Mouse (Mus musculus) limb, embryonic 15.5 days (tissue): Measurements from ENCODE around the gene Dnmt1. TPM values are rescaled to one million over a fixed set of nuclear protein-coding genes. Genes with fewer than 3 reads are reported as not detected.

Source experiments
- ATAC-seq: fragments of 200-750 bp; cut with Nextera tagmentation; 2 replicates; pipeline ENCODE4 v1.8.0; 2017; ENCODE audit warnings: low read depth, moderate TSS enrichment; ENCODE audit not compliant: insufficient number of reproducible peaks, low FRiP score, low TSS enrichment
- H3K27ac ChIP-seq: fragments of 300-500 bp; sonication (generic); 2 replicates; pipeline ENCODE4 v1.5.1; 2015; ENCODE audit warnings: moderate library complexity, mild to moderate bottlenecking, inconsistent platforms
- H3K27me3 ChIP-seq: fragments of 300-500 bp; sonication (generic); 2 replicates; pipeline ENCODE4 v1.6.1; 2015; ENCODE audit warnings: inconsistent platforms
- H3K36me3 ChIP-seq: fragments of 300-500 bp; sonication (generic); 2 replicates; pipeline ENCODE4 v1.6.1; 2015; ENCODE audit warnings: inconsistent platforms
- H3K4me1 ChIP-seq: fragments of 300-500 bp; sonication (generic); 2 replicates; pipeline ENCODE4 v1.6.1; 2015; ENCODE audit warnings: inconsistent platforms
- H3K4me2 ChIP-seq: fragments of 300-500 bp; sonication (generic); 2 replicates; pipeline ENCODE4 v1.6.1; 2015; ENCODE audit warnings: mild to moderate bottlenecking, inconsistent platforms
- H3K4me3 ChIP-seq: fragments of 300-500 bp; sonication (generic); 2 replicates; pipeline ENCODE4 v1.5.1; 2015; ENCODE audit warnings: mild to moderate bottlenecking, inconsistent platforms
- H3K9ac ChIP-seq: fragments of 300-500 bp; sonication (generic); 2 replicates; pipeline ENCODE4 v1.6.1; 2015; ENCODE audit warnings: inconsistent platforms
- H3K9me3 ChIP-seq: fragments of 300-500 bp; sonication (generic); 2 replicates; pipeline ENCODE4 v1.6.1; 2016; ENCODE audit warnings: inconsistent platforms
- WGBS: fragments of 180-500 bp; shearing (Covaris S2); methylation state at CpG from one replicate; pipeline ENCODE4 v1.1.7; 2015; 5-methylcytosine and 5-hydroxymethylcytosine counted together
- polyA plus RNA-seq: library from polyadenylated mRNA; unstranded; fragments of >200 nt; fragmentation: Nextera tagmentation; extraction: Ambion mirVana; gene quantifications from 2 replicates; pipeline ENCODE4 v1.2.1, GENCODE M21; 2015

Dnmt1 gene
- polyA plus RNA-seq, 1 experiment from 2014 or later, result 82.3 TPM

DNA sequence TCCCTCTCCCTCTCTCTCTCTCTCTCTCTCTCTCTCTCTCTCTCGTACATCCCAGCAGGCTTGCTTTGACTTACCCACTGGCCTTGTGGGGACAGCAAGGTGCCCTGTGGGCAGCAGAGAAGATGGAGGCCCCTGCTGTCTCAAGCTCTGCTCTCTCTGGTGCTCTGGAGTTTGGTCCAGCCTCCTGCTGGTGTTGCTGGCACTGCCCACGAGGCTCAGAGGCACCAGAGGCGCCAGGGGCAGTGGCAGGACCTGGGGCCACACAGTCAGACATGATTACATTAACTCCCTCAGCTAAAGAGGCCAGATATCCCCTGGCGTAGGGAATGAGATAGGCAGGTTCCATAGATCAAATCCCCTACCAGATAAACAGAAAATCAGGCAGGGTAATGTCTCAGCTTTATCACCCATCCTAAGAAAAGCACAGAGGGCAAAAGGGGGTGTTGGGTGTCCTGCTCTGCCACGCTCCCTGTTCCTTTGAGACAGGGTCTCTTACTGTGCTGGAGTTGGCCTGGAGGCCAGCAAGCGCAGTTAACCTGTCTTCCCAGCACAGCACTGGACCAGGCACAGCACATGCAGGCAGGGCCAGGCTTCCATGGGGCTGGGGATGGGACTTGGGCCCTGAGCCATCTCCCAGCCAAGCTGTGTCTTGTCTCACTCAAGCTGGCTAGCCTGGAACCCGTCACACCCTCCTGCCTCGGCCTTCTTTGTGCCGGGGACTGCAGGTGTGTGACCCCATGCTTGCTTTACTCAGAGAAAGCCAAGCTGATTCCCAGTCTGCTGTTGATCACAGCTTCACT is 83.2 kb downstream of the Dnmt1 start:
- Histone ChIP-seq H3K27ac (no peak overlapping the region), H3K36me3 (no peaks in the 10 kb centered on the region), H3K4me3 (no peak overlapping the region), H3K4me1 (peaks cover 13% of the 10 kb centered on the region), H3K9me3 (no peaks in the 10 kb centered on the region), H3K9ac (no peak overlapping the region), H3K27me3 (0 out of 2 replicates have a peak, but pooled peaks cover 2% of the 10 kb centered on the region), H3K4me2 (no peak overlapping the region)
- ATAC-seq, result no peak
- WGBS, result 69% methylated on average over 8 of the region's 9 CpGs

DNA sequence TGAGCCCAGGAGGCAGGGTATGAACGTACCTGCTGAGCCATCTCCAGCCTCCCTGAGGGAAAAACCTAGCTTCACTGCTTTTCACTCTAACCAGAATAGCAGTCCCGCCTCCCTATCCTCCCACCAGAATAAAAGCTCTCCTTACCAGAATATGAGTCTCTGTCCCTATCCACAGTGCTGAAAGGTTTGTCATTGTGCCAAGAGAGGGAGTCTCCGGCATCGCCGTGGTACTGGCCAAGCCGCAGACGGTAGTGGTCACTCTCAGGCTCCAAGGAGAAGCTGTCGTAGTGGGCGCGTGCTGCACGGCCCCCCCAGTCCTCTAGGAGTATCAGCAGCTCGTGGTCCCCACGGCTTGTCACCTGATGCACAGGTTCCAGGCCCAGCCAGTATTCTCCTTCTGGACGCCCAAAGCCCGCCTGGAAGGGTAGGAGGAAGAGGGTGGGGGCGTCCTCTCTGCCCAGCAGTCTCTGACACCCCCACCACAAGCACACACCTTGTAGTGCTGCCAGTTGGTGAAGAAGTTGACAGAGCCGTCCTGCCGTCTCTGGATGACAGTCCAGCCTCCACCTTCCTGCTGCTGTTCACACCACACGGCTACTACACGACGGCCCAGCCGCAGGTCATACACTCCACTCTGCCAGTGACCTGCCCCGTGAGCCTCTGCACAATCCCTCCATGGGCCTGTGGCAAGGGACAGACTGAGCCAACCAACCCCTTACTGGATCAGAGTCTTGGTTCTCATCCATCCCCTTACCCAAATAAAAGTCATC is 84.5 kb downstream of the Dnmt1 start:
- Histone ChIP-seq H3K27me3 (peaks cover 13% of the 10 kb centered on the region), H3K27ac (no peak overlapping the region), H3K4me1 (peaks cover 13% of the 10 kb centered on the region), H3K9ac (no peak overlapping the region), H3K9me3 (no peaks in the 10 kb centered on the region), H3K4me2 (no peak overlapping the region), H3K4me3 (no peak overlapping the region), H3K36me3 (no peaks in the 10 kb centered on the region)
- 66% methylated on average over 23 of the region's 23 CpGs for WGBS
- no peak for ATAC-seq

DNA sequence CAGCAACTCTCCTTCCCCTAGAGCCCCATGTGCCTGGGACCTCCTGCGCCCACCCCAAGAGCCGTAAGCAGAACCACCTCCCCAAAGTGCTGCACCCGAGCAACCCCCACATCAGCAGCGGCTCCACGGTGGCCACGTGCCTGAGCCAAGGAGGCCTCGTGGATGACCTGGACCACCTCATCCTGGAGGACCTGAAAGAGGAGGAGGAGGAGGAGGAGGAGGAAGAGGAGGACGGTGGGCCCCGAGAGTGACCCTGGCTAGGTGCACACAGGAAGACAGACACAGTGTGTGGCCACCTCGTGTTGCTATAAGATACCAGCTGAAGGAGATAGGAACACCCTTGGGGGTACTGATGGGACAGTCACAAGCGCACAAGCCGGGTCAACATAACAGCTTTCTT is 86.2 kb downstream of the Dnmt1 start:
- Histone ChIP-seq H3K36me3 (no peaks in the 10 kb centered on the region), H3K27ac (no peak overlapping the region), H3K27me3 (peaks cover 30% of the 10 kb centered on the region), H3K9ac (no peak overlapping the region), H3K4me3 (no peak overlapping the region), H3K4me2 (no peak overlapping the region), H3K9me3 (no peaks in the 10 kb centered on the region), H3K4me1 (peaks cover 16% of the 10 kb centered on the region)
- ATAC-seq, result no peak
- 80% methylated on average over 12 of the region's 12 CpGs for WGBS

DNA sequence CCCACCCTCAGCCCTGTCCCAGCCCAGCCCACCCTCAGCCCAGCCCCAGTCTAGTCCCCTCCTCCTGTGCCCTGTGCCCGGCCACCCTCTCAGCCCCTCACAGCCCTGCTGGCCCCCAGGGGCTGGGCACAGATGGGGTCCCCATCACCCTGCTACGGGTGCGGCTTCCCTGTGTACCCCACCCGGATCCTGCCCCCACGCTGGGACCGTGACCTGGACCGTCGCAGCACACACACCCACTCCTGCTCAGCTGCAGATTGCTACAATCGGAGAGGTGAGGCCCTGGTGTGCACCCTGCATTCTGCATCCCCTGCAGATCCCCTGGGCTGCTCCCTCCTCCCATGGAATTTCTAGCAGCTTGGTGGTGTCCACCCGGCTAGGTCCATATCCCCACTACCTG is 86.7 kb downstream of the Dnmt1 start:
- Histone ChIP-seq H3K9me3 (no peaks in the 10 kb centered on the region), H3K4me3 (no peak overlapping the region), H3K27me3 (peaks cover 34% of the 10 kb centered on the region), H3K36me3 (no peaks in the 10 kb centered on the region), H3K9ac (no peak overlapping the region), H3K27ac (no peak overlapping the region), H3K4me1 (peaks cover 18% of the 10 kb centered on the region), H3K4me2 (no peak overlapping the region)
- 86% methylated on average over 10 of the region's 10 CpGs for WGBS
- no peak for ATAC-seq

DNA sequence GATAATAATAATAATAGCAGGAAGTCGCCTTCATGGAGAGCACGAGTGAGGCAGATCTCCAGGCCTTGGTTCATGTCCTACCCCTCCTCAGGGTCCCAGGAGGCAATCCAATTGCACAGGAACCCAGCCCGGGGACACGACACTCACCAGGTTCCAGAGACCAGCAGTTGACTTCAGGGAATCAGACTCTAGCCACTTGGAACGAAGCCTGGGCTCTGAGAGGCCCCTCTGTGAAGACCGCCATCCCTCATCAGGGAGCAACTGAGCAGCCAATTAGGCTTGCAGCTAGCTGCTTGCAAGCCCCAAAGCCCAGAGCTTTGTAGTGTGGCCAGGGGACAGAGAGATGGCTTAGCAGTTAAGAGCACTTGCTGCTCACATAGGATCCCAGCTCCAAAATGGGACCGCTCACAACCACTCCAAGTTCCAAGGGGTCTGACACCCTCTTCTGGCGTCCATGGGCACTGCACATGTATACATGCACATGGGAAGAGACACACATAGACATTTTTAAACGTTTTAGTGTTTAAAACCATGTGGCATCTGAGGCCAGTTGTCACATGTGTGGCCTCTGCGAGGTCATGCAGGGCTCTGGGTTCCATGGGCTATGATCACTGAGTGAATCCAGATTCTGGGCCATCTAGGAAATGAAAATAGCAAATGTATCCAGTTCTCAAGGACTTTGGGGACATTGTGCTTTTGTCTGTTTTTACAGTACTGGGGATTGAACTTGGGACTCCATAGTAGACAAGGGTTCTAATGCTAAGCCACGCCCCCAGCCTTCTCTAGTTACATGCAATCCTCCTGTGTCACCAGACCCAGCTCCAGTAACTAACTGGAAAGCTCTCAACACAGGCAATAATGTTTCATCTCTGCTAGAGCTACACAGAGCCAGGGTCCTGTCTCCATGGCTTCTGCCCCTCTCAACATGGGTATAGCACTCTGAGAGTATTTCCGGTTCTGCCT is 89.2 kb downstream of the Dnmt1 start:
- Histone ChIP-seq H3K27me3 (peaks cover 55% of the 10 kb centered on the region), H3K27ac (no peak overlapping the region), H3K9me3 (no peaks in the 10 kb centered on the region), H3K4me3 (no peak overlapping the region), H3K36me3 (no peaks in the 10 kb centered on the region), H3K9ac (no peak overlapping the region), H3K4me2 (no peak overlapping the region), H3K4me1 (peaks cover 10% of the 10 kb centered on the region)
- 73% methylated on average over 12 of the region's 12 CpGs for WGBS
- ATAC-seq, result no peak

DNA sequence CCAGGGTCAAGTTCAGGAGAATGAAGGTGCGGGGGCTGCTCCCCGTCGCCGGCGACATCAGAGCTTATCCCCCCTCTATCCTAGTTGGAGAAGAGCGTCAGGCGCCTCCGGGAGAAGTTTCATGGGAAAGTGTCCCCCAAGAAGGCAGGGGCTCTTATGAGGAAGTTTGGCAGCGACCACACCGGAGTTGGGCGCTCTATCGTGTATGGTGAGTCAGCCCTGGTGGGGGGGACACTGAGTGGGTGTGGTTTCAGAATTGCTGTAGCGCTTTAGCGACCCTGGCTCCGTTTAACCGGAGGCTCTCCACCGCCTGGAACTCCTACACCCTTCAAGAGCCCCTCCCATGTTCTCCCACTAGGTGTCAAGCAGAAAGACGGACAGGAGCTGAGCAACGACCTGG is 90.4 kb downstream of the Dnmt1 start:
- ATAC-seq, result no peak
- H3K4me1 ChIP-seq, result peaks cover 10% of the 10 kb centered on the region
- H3K9ac ChIP-seq, result no peak overlapping the region
- H3K36me3 ChIP-seq, result no peaks in the 10 kb centered on the region
- H3K27me3 ChIP-seq, result peaks cover 55% of the 10 kb centered on the region
- H3K4me3 ChIP-seq, result peak overlapping the region; percentile 53
- peak overlapping the region; percentile 73 for H3K4me2 ChIP-seq
- no peaks in the 10 kb centered on the region for H3K9me3 ChIP-seq
- 3% methylated on average over 19 of the region's 19 CpGs for WGBS
- H3K27ac ChIP-seq, result no peak overlapping the region

DNA sequence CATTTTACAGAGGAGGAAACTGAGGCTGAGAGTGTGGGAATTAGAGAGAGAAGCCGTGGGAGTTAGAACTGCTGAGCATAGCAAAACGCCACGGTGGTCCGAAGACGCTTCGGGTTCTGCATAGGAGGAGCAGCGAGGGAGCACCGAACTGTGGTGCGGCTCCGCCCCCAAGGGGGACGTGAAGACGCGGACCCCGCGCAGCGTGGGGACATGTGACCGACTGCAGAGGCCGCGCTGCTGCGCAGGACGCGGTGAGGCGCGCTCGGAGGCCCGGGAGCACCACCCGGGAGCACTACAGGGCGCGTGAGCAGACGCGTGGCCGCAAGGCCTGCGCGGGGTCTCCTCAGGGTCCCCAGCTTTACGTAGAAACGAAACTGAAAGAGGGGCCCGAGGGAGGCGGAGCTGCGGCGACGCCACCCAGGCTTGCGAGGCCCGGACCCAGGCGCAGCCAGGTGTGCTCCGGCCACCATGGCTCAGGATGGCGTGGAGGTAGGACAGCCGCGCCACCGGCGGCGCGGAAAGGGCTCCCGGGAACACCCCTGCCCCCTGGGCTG is 91.2 kb downstream of the Dnmt1 start, which contains the start of gene A230050P20Rik:
Gene A230050P20Rik (plus strand): TSS at position 195 of the 554 bp plus-strand sequence.
- Histone ChIP-seq H3K36me3 (no peaks in the 10 kb centered on the region), H3K9ac (peak within 1 kb of the TSS; percentile 31; the same call in 1 of the 2 replicates), H3K9me3 (no peaks in the 10 kb centered on the region), H3K4me2 (peak within 1 kb of the TSS; percentile 73), H3K4me1 (peaks cover 10% of the 10 kb centered on the region), H3K4me3 (peak within 1 kb of the TSS; percentile 53), H3K27me3 (peaks cover 55% of the 10 kb centered on the region), H3K27ac (no peak within 1 kb of the TSS)
- ATAC-seq, result no peak
- WGBS, result 7% methylated on average over 53 of the region's 53 CpGs

DNA sequence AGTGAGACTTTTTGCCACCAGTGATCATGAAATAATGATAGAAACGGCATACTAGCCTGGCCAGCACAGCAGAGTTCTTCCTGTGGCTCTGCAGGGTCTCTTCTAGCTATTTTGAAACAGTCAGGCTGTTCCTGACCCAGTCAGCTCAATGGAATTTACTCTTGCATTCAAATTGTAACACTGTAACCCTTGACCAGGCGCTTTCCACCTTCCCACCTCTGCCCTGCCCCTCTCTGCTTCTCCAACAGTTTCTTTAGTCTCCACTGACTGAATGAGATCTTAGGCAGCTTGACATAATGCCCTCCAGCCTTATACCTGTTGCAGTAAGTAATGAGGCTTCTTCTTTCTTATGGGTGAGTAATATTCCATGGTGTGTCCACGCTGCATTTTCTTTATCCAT is 92.8 kb downstream of the Dnmt1 start:
- Histone ChIP-seq H3K9me3 (no peaks in the 10 kb centered on the region), H3K36me3 (no peaks in the 10 kb centered on the region), H3K27me3 (peaks cover 54% of the 10 kb centered on the region), H3K4me3 (no peak overlapping the region), H3K4me2 (no peak overlapping the region), H3K27ac (no peak overlapping the region), H3K4me1 (peaks cover 10% of the 10 kb centered on the region), H3K9ac (no peak overlapping the region)
- WGBS, result 65% methylated on average over 3 of the region's 3 CpGs
- ATAC-seq, result no peak

DNA sequence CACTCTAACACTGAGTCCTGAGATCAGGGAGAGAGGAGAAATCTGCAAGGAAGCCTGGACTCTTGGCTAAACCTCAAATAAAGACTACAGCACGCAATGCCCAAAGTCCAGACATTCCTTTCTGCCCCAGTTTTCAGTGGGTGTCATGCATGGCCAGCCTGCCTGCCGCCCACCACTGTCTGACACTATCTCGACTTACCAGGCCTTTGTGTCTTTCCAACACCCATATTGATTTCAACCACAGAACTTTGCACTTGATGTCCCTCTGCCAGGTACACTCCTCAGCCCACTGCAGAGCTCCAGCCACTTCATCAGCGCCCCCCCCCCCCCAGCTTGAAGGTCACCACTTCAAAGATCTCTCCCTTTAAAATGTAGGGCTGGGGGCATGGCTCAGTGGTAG is 97.5 kb downstream of the Dnmt1 start:
- Histone ChIP-seq H3K36me3 (no peaks in the 10 kb centered on the region), H3K27me3 (peaks cover 13% of the 10 kb centered on the region), H3K4me1 (no peaks in the 10 kb centered on the region), H3K4me2 (no peak overlapping the region), H3K27ac (no peak overlapping the region), H3K9ac (no peak overlapping the region), H3K9me3 (no peaks in the 10 kb centered on the region), H3K4me3 (no peak overlapping the region)
- WGBS, result 57% methylated on average over 4 of the region's 4 CpGs
- ATAC-seq, result no peak

DNA sequence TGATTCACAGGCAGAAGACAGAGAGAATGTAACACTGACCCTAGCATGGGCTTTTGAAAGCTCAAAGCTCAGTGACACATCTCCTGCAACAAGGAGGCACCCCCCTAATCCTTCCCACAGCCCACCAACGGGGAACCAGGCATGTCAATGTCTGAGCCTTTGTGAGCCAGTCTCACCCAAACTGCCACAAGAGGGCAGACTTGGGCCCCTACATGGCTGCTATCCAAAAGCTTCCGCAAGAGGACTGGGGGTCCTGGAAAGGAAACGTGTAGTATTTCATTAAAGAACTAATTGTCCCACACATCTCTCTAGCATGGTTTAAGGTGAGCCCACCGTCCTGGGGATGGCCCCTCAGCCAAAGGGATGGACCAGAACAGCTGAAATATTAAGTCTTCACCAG is 97.9 kb downstream of the Dnmt1 start:
- H3K9me3 ChIP-seq, result no peaks in the 10 kb centered on the region
- H3K4me3 ChIP-seq, result no peak overlapping the region
- ATAC-seq, result no peak
- no peak overlapping the region for H3K9ac ChIP-seq
- no peaks in the 10 kb centered on the region for H3K36me3 ChIP-seq
- no peak overlapping the region for H3K27ac ChIP-seq
- H3K4me2 ChIP-seq, result no peak overlapping the region
- H3K4me1 ChIP-seq, result no peaks in the 10 kb centered on the region
- 5% methylated on average over 4 of the region's 4 CpGs for WGBS
- H3K27me3 ChIP-seq, result peaks cover 9% of the 10 kb centered on the region

DNA sequence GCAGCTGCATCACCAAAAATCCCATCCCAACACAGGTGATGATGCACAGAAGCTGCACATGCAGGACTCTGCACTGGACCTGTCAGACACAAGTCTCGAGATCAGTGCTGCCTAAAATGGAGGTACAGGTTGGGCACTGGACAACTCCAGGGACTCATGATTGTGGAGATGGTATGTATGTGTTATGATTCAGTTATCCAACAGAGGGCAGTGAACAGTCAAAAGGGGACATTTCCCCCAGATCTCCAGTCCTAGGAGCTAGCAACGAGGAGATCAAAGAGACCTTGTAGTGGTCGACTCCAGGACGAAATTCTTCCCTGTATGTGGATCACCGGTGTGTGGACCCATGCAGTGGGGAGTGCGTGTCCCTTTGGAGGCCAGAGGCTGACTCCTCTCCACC is 99.8 kb downstream of the Dnmt1 start:
- Histone ChIP-seq H3K9me3 (no peaks in the 10 kb centered on the region), H3K27me3 (no peaks in the 10 kb centered on the region), H3K4me2 (no peak overlapping the region), H3K4me1 (no peaks in the 10 kb centered on the region), H3K9ac (no peak overlapping the region), H3K4me3 (no peak overlapping the region), H3K36me3 (no peaks in the 10 kb centered on the region), H3K27ac (no peak overlapping the region)
- 45% methylated on average over 6 of the region's 6 CpGs for WGBS
- no peak for ATAC-seq
